Mouse (Mus musculus) kidney, embryonic 16.5 days (tissue): ENCODE measurements at regions not wholly inside any gene's neighbourhood (a gene's known extent, or its start where the extent isn't known, plus 50 kb on each side); places are given as distances from the start of the nearest gene placed in this dataset.

ENCODE experiments used
- ATAC-seq: fragments of 200-750 bp; cut with Nextera tagmentation; 2 replicates; pipeline ENCODE4 v1.8.0; 2017; ENCODE audit warnings: moderate TSS enrichment; ENCODE audit not compliant: low FRiP score, low TSS enrichment
- H3K27ac ChIP-seq: fragments of 300-500 bp; sonication (generic); 2 replicates; pipeline ENCODE4 v1.5.1; 2014; ENCODE audit warnings: low read length
- H3K27me3 ChIP-seq: fragments of 300-500 bp; sonication (generic); 2 replicates; pipeline ENCODE4 v1.6.1; 2014; ENCODE audit warnings: low read length, control low read depth, mixed read lengths; ENCODE audit not compliant: insufficient read depth
- H3K36me3 ChIP-seq: fragments of 300-500 bp; sonication (generic); 2 replicates; pipeline ENCODE4 v1.6.1; 2014; ENCODE audit warnings: low read length, control low read depth, mixed read lengths; ENCODE audit not compliant: insufficient read depth
- H3K4me1 ChIP-seq: fragments of 300-500 bp; sonication (generic); 2 replicates; pipeline ENCODE4 v1.6.1; 2014; ENCODE audit warnings: low read length, control low read depth, mixed read lengths; ENCODE audit not compliant: insufficient read depth
- H3K4me2 ChIP-seq: fragments of 300-500 bp; sonication (generic); replicated peaks from 2 replicates; pipeline ENCODE4 v1.6.1; 2014; ENCODE audit warnings: low read depth, low read length
- H3K4me3 ChIP-seq: fragments of 300-500 bp; sonication (generic); 2 replicates; pipeline ENCODE4 v1.5.1; 2014; ENCODE audit warnings: mild to moderate bottlenecking, low read length
- H3K9ac ChIP-seq: fragments of 300-500 bp; sonication (generic); replicated peaks from 2 replicates; pipeline ENCODE4 v1.6.1; 2014; ENCODE audit warnings: low read length
- H3K9me3 ChIP-seq: fragments of 300-500 bp; sonication (generic); 2 replicates; pipeline ENCODE4 v1.6.1; 2016; ENCODE audit warnings: low read length, control low read depth
- WGBS: fragments of 180-500 bp; shearing (Covaris S2); extraction: QIAGEN DNeasy Blood & Tissue Kit; methylation state at CpG from one replicate; pipeline ENCODE4 v1.1.7; 2014; 5-methylcytosine and 5-hydroxymethylcytosine counted together

DNA sequence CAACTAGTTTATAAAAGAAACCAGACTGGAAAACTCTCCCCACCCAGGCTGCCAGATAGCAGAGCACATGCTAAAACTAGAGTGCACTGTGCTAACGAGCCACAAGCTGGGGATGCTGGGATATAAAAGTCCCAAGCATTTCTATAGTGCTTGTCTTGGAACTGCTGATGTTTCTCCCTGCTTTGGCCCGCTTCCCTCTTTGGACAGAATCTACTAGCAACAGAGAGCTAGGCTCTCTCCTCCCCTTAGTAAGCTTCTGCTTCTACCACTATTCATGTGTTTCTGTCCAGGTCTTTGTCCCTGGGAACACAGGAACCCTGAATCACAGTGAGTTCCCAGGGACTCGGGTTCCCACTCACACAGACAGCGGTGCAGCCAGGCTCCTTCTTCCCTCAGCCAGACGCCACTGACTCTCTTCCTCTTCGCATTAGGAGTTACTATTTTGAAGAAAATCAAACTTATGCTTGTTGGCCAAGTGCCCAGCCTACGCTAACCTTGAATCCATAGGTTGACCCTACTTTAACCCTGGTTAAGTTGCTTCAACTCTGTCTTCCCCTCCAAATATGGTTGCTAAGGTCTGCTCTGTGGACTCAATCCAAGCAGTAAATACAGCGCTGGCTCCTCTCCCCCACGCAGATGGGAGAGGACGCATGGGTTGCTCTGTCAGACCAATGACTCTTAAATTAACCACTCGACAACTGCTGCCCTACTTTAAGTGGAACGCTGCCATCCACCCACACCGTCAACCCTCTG, 113.4 kb upstream of the Dapk1 start:
- peak overlapping the region; percentile 16; the same call in 1 of the 2 replicates for H3K4me2 ChIP-seq
- no peaks in the 10 kb centered on the region for H3K36me3 ChIP-seq
- H3K27ac ChIP-seq = peak overlapping the region; percentile 92
- H3K27me3 ChIP-seq = no peaks in the 10 kb centered on the region
- H3K4me3 ChIP-seq = no peak overlapping the region
- H3K9ac ChIP-seq = peak overlapping the region; percentile 42; the same call in 1 of the 2 replicates
- 40% methylated on average over 13 of the region's 13 CpGs for WGBS
- H3K4me1 ChIP-seq = peaks cover 23% of the 10 kb centered on the region
- ATAC-seq = peak; percentile 88
- no peaks in the 10 kb centered on the region for H3K9me3 ChIP-seq

DNA sequence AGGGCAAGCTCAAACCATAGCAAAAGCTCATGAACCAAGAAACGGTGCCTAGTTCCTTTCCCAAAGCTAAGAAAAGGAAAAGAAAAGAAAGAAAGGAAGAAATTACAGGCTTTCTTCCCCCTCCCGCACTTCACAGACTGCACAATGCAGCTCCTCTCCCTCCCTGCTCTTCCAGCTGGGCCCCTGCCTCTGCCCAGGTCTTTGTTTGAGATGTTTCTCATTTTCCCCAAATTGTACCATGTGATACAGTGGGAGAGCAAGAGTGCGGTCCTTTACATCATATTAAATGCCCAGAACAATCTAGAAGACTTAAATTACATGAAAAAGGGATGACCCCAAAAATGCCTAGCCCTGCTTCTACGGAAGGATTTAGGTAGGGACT, 112.9 kb upstream of the Dapk1 start:
- H3K4me2 ChIP-seq = peak overlapping the region; percentile 16; the same call in 1 of the 2 replicates
- peaks cover 23% of the 10 kb centered on the region for H3K4me1 ChIP-seq
- H3K27me3 ChIP-seq = no peaks in the 10 kb centered on the region
- peak overlapping the region; percentile 92 for H3K27ac ChIP-seq
- WGBS = 53% methylated on average over 4 of the region's 4 CpGs
- H3K9me3 ChIP-seq = no peaks in the 10 kb centered on the region
- no peak overlapping the region for H3K4me3 ChIP-seq
- H3K9ac ChIP-seq = no peak overlapping the region
- H3K36me3 ChIP-seq = no peaks in the 10 kb centered on the region
- no peak for ATAC-seq

- 70% methylated on average over 16 of the region's 16 CpGs for WGBS
- no peak for ATAC-seq
These were observed 109.7 kb upstream of the Dapk1 start for GRCm38 (mm10) chr13:60491948-60492464.

GRCm38 (mm10) chr13:60493836-60494235, 107.9 kb upstream of the Dapk1 start:
- peaks cover 15% of the 10 kb centered on the region for H3K4me1 ChIP-seq
- no peak overlapping the region for H3K4me3 ChIP-seq
- no peak for ATAC-seq
- H3K4me2 ChIP-seq = no peak overlapping the region
- H3K9ac ChIP-seq = no peak overlapping the region
- no peaks in the 10 kb centered on the region for H3K27me3 ChIP-seq
- H3K27ac ChIP-seq = no peak overlapping the region
- no peaks in the 10 kb centered on the region for H3K36me3 ChIP-seq
- WGBS = 69% methylated on average over 5 of the region's 5 CpGs
- H3K9me3 ChIP-seq = no peaks in the 10 kb centered on the region

More at GRCm38 (mm10) chr13:60491948-60492464, 109.7 kb upstream of the Dapk1 start:
- H3K27ac ChIP-seq = no peak overlapping the region
- no peaks in the 10 kb centered on the region for H3K36me3 ChIP-seq
- H3K27me3 ChIP-seq = no peaks in the 10 kb centered on the region
- H3K9me3 ChIP-seq = no peaks in the 10 kb centered on the region
- H3K4me1 ChIP-seq = peaks cover 18% of the 10 kb centered on the region
- H3K4me3 ChIP-seq = no peak overlapping the region
- no peak overlapping the region for H3K9ac ChIP-seq
- no peak overlapping the region for H3K4me2 ChIP-seq

- Histone ChIP-seq H3K27ac (peak overlapping the region; percentile 80), H3K4me3 (no peak overlapping the region), H3K9me3 (no peaks in the 10 kb centered on the region), H3K27me3 (no peaks in the 10 kb centered on the region), H3K4me2 (no peak overlapping the region; the same call in 1 of the 2 replicates), H3K9ac (peak overlapping the region; percentile 36; the same call in 1 of the 2 replicates), H3K36me3 (no peaks in the 10 kb centered on the region), H3K4me1 (peaks cover 12% of the 10 kb centered on the region)
- 26% methylated on average over 18 of the region's 18 CpGs for WGBS
- ATAC-seq = peak; percentile 96
These were observed 103.9 kb upstream of the Dapk1 start for GRCm38 (mm10) chr13:60497714-60498400.

DNA sequence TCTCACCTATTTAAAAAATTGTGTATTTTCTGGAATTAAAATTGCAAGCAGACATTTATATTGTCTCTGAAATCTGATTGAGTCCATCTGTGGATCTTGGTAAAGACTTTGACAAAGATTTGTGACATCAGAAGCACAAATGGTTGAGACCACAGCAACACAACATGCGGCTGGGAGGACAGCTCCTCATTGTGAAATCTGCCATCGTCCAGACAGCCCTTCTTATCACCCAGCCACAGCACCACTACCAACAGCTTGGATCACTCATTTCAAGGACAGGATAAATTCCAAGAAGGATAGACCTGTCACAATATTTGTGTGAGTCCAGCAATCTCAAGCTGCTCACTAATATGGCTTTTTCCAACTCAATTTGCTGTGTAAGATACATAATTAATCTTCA, 97.6 kb upstream of the Dapk1 start:
- H3K36me3 ChIP-seq = no peaks in the 10 kb centered on the region
- no peak overlapping the region for H3K9ac ChIP-seq
- no peak overlapping the region for H3K4me2 ChIP-seq
- H3K27me3 ChIP-seq = no peaks in the 10 kb centered on the region
- no peaks in the 10 kb centered on the region for H3K4me1 ChIP-seq
- H3K9me3 ChIP-seq = 0 out of 2 replicates have a peak, but pooled peaks cover 2% of the 10 kb centered on the region
- ATAC-seq = no peak
- H3K4me3 ChIP-seq = no peak overlapping the region
- 65% methylated on average over 2 of the region's 2 CpGs for WGBS
- H3K27ac ChIP-seq = no peak overlapping the region

- Histone ChIP-seq H3K36me3 (no peaks in the 10 kb centered on the region), H3K9ac (no peak overlapping the region), H3K4me3 (no peak overlapping the region), H3K27me3 (no peaks in the 10 kb centered on the region), H3K4me2 (no peak overlapping the region), H3K9me3 (0 out of 2 replicates have a peak, but pooled peaks cover 2% of the 10 kb centered on the region), H3K4me1 (no peaks in the 10 kb centered on the region), H3K27ac (peak overlapping the region; percentile 8; the same call in 1 of the 2 replicates)
- WGBS = 57% methylated on average over 3 of the region's 3 CpGs
- ATAC-seq = no peak
These were observed 94.1 kb upstream of the Dapk1 start for GRCm38 (mm10) chr13:60507611-60508010.

DNA sequence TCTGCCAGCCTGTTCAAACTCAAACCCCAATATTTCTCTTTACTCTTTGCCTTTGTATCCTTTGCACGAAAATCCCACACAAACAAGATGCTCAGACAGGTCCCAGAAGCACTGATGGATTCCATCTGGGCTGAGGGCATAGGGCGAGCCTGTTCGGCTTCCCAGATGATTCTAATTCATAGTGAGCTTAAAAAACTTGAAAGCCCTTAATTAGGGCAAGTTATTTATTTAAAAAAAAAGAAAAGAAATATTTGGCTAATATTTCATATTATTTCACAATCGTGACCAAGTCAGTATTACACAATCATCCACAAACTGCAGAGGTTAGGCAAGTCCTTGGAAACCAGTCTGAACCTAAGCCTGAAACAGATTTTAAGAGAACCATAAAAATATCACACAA, 93.7 kb upstream of the Dapk1 start:
- Histone ChIP-seq H3K4me2 (no peak overlapping the region), H3K9ac (no peak overlapping the region), H3K27me3 (no peaks in the 10 kb centered on the region), H3K9me3 (0 out of 2 replicates have a peak, but pooled peaks cover 2% of the 10 kb centered on the region), H3K4me3 (no peak overlapping the region), H3K4me1 (no peaks in the 10 kb centered on the region), H3K36me3 (no peaks in the 10 kb centered on the region), H3K27ac (peak overlapping the region; percentile 8; the same call in 1 of the 2 replicates)
- no peak for ATAC-seq
- 43% methylated on average over 4 of the region's 4 CpGs for WGBS

GRCm38 (mm10) chr13:60508856-60509255, 92.9 kb upstream of the Dapk1 start:
- Histone ChIP-seq H3K9me3 (0 out of 2 replicates have a peak, but pooled peaks cover 2% of the 10 kb centered on the region), H3K36me3 (no peaks in the 10 kb centered on the region), H3K9ac (no peak overlapping the region), H3K4me3 (no peak overlapping the region), H3K27me3 (no peaks in the 10 kb centered on the region), H3K4me2 (no peak overlapping the region), H3K27ac (no peak overlapping the region), H3K4me1 (0 out of 2 replicates have a peak, but pooled peaks cover 2% of the 10 kb centered on the region)
- 81% methylated on average over 5 of the region's 5 CpGs for WGBS
- ATAC-seq = no peak
